Mouse (Mus musculus) spleen, postnatal 4 days (tissue): ENCODE data around the gene Vmn1r155.
"Not testable (repeated sequence)": the region's sequence is repeated elsewhere in the genome, so short reads cannot be mapped to it uniquely, and the experiment has no call there.

Experiments
- DNase-seq, 2 experiments: peaks; one replicate each; pipeline ENCODE4 v3.0.0; 2022; ENCODE audit warnings: low spot score in 2 of 2

Gene Vmn1r155

GRCm38 (mm10) chr7:22657718-22658117 is at the start of gene Vmn1r155:
TSS of gene Vmn1r155 (plus strand) at chr7:22658018.
- DNase-seq, result not testable (repeated sequence)

GRCm38 (mm10) chr7:22692217-22692616 is 34.4 kb downstream of the Vmn1r155 start, which contains the start of gene Gm8693:
TSS of gene Gm8693 (minus strand) at chr7:22692317.
- DNase-seq, result not testable (repeated sequence)
